Mouse (Mus musculus) heart, adult 8-10 months (tissue): ENCODE measurements around the gene Kdm5a. TPM values are rescaled to one million over a fixed set of nuclear protein-coding genes. Genes with fewer than 3 reads are reported as not detected.

Source experiments
- DNase-seq: peaks from one replicate; pipeline ENCODE4 v3.0.0; 2022; ENCODE audit warnings: low spot score
- total RNA-seq, 4 experiments: library from RNA; stranded (reverse); gene quantifications; 2 replicates each; pipeline ENCODE4 v1.2.4; 2022

The Kdm5a gene
- total RNA-seq, 4 experiments from 2014 or later = 24.9 to 31.2 (median 30.9) TPM

- DNase-seq = no peak
Measured at GRCm38 (mm10) chr6:120442171-120442749, 78.3 kb downstream of the Kdm5a start.

GRCm38 (mm10) chr6:120443363-120444355, 79.7 kb downstream of the Kdm5a start:
- no peak for DNase-seq

GRCm38 (mm10) chr6:120450208-120450607, 86.3 kb downstream of the Kdm5a start:
- no peak for DNase-seq

- no peak for DNase-seq
Measured at GRCm38 (mm10) chr6:120452384-120453102, 88.6 kb downstream of the Kdm5a start.

- no peak for DNase-seq
Measured at GRCm38 (mm10) chr6:120453103-120453445, 89.2 kb downstream of the Kdm5a start.

- DNase-seq = no peak
Measured at GRCm38 (mm10) chr6:120453556-120453955, 89.6 kb downstream of the Kdm5a start.

GRCm38 (mm10) chr6:120454627-120455077, 90.7 kb downstream of the Kdm5a start:
- no peak for DNase-seq

- no peak for DNase-seq
Measured at GRCm38 (mm10) chr6:120457074-120457473, 93.2 kb downstream of the Kdm5a start.

GRCm38 (mm10) chr6:120457751-120458150, 93.8 kb downstream of the Kdm5a start:
- DNase-seq = no peak

GRCm38 (mm10) chr6:120461217-120461616, 97.3 kb downstream of the Kdm5a start:
- DNase-seq = no peak

- no peak for DNase-seq
Measured at GRCm38 (mm10) chr6:120462251-120462650, 98.3 kb downstream of the Kdm5a start.

- DNase-seq = no peak
Measured at GRCm38 (mm10) chr6:120463086-120463871, 99.4 kb downstream of the Kdm5a start, which contains the start of gene Il17ra. Gene Il17ra, plus strand, starts transcription at chr6:120463247.

GRCm38 (mm10) chr6:120463884-120464283, 100.0 kb downstream of the Kdm5a start:
- no peak for DNase-seq

GRCm38 (mm10) chr6:120464406-120464939, 100.5 kb downstream of the Kdm5a start:
- DNase-seq = no peak

GRCm38 (mm10) chr6:120465393-120465792, 101.5 kb downstream of the Kdm5a start:
- no peak for DNase-seq

GRCm38 (mm10) chr6:120466609-120467329, 102.8 kb downstream of the Kdm5a start:
- DNase-seq = no peak

- DNase-seq = no peak
Measured at GRCm38 (mm10) chr6:120468259-120468658, 104.3 kb downstream of the Kdm5a start.

- no peak for DNase-seq
Measured at GRCm38 (mm10) chr6:120469268-120469667, 105.3 kb downstream of the Kdm5a start.

- no peak for DNase-seq
Measured at GRCm38 (mm10) chr6:120469770-120470169, 105.8 kb downstream of the Kdm5a start.

GRCm38 (mm10) chr6:120470666-120471065, 106.7 kb downstream of the Kdm5a start:
- DNase-seq = no peak
